Mouse (Mus musculus): ENCODE measurements at regions not wholly inside any gene's neighbourhood (a gene's known extent, or its start where the extent isn't known, plus 50 kb on each side); places are given as distances from the start of the nearest gene placed in this dataset.
A peak's percentile ranks its signal among the peaks of the same experiment; 100 is the strongest.

GRCm38 (mm10) chr12:13639336-13639735 lies 370.4 kb downstream of the Nbas start:
- peak; percentile 35 to 45 for DNase-seq
